Mouse (Mus musculus): ENCODE results near the gene Scgb2b18. TPM values are rescaled to one million over a fixed set of nuclear protein-coding genes. Genes with fewer than 3 reads are reported as not detected.
"Not testable (repeated sequence)": the region's sequence is repeated elsewhere in the genome, so short reads cannot be mapped to it uniquely, and the experiment has no call there.

The Scgb2b18 gene
- not detected in 2 replicates for polyA plus RNA-seq (2014; fragmentation: Nextera tagmentation; extraction: Ambion mirVana)

DNA sequence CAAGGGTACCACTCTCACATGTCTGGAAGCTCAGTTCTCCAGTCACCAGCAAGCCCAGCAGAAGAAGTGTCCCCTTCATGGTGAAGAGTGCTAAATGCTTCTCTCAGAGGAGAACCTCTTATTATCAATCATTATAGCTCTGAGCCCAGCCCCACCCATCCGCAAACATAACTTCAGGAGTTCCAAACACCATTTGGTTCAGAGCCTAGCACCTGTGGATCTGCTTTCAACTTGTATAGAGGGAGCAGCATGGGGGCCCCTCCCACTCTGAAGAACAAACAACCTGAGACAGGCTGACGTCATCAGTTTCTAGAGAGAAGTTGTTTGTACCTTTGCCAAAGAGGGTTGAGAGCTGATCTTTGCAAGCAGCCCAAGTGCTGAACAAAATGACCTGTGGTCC, at the start of gene Scgb2b18:
TSS of gene Scgb2b18 (minus strand) at position 101 of the 400 bp plus-strand sequence.
- H3K9ac ChIP-seq (replicated peaks; ENCODE audit: low read depth, low read length); H3K27me3 ChIP-seq (ENCODE audit: control insufficient read depth, insufficient read depth, low read length); H3K27ac ChIP-seq (ENCODE audit: low read length); H3K9me3 ChIP-seq (ENCODE audit: control insufficient read depth, low read depth, low read length); H3K4me2 ChIP-seq (replicated peaks; ENCODE audit: low read depth, low read length); H3K36me3 ChIP-seq (ENCODE audit: control insufficient read depth, insufficient read depth, low read length); H3K4me3 ChIP-seq (ENCODE audit: low read depth, low read length); ATAC-seq (ENCODE audit: insufficient number of reproducible peaks, insufficient read depth, low FRiP score, low read depth); H3K4me1 ChIP-seq (ENCODE audit: control insufficient read depth, insufficient read depth, low read length): not testable (repeated sequence)
- 93% methylated on average over 2 of the region's 2 CpGs for WGBS

DNA sequence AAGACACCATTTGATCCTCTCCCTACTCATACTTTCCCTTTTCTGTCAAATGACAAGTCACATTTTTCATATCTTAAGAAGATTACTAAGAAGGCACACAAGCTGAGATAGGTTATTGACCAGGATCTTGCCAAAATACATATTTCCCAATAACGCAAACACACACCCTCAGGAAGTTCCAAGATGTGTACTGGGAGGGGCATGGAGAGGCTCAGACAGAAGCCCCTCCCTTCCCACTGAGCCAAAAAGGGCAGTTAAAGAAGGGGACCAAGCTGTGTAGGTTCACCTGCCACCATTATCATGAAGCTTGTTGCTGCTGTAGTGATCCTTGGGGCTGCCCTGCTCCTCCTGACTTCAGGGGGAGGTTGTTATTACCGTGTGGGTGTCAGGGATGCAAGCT, 11.6 kb upstream of the Scgb2b18 start, which contains the start of gene Scgb1b18:
TSS of gene Scgb1b18 (plus strand) at position 301 of the 400 bp plus-strand sequence.
- ATAC-seq (ENCODE audit: insufficient number of reproducible peaks, insufficient read depth, low FRiP score, low read depth): not testable (repeated sequence)

More for the DNA sequence above, 11.6 kb upstream of the Scgb2b18 start, which contains the start of gene Scgb1b18:
- not testable (repeated sequence) for H3K4me1 ChIP-seq (ENCODE audit: control insufficient read depth, insufficient read depth, low read length); H3K27me3 ChIP-seq (ENCODE audit: control insufficient read depth, insufficient read depth, low read length); H3K4me3 ChIP-seq (ENCODE audit: low read depth, low read length); H3K27ac ChIP-seq (ENCODE audit: low read length); H3K4me2 ChIP-seq (replicated peaks; ENCODE audit: low read depth, low read length); H3K9ac ChIP-seq (replicated peaks; ENCODE audit: low read depth, low read length); H3K9me3 ChIP-seq (ENCODE audit: control insufficient read depth, low read depth, low read length); H3K36me3 ChIP-seq (ENCODE audit: control insufficient read depth, insufficient read depth, low read length)
- WGBS: no CpG with 5 or more reads among the region's 2 CpGs

Other genes with a start within 250 kb of the Scgb2b18 start
- not detected in 2 replicates for gene Scgb2b17, start 117.3 kb downstream of the Scgb2b18 start, polyA plus RNA-seq (2014; fragmentation: Nextera tagmentation; extraction: Ambion mirVana)
- not detected in 2 replicates for gene Scgb1b17, start 110.4 kb downstream of the Scgb2b18 start, polyA plus RNA-seq (2014; fragmentation: Nextera tagmentation; extraction: Ambion mirVana)
- not detected in 2 replicates for gene Scgb1b18, start 11.7 kb upstream of the Scgb2b18 start, polyA plus RNA-seq (2014; fragmentation: Nextera tagmentation; extraction: Ambion mirVana)
- gene Scgb2b19, start 106.5 kb upstream of the Scgb2b18 start, polyA plus RNA-seq (2014; fragmentation: Nextera tagmentation; extraction: Ambion mirVana): not detected in 2 replicates
- gene Scgb1b19, start 113.4 kb upstream of the Scgb2b18 start, polyA plus RNA-seq (2014; fragmentation: Nextera tagmentation; extraction: Ambion mirVana): not detected in 2 replicates
- not detected in 2 replicates for gene Scgb2b20, start 192.5 kb upstream of the Scgb2b18 start, polyA plus RNA-seq (2014; fragmentation: Nextera tagmentation; extraction: Ambion mirVana)
- not detected in 2 replicates for gene Scgb1b20, start 199.4 kb upstream of the Scgb2b18 start, polyA plus RNA-seq (2014; fragmentation: Nextera tagmentation; extraction: Ambion mirVana)

Data from stomach, embryonic 14.5 days (tissue).